Mouse (Mus musculus) cerebellum, adult 2 months (tissue): ENCODE results near the gene Fam43a.

ENCODE experiments used
- CTCF ChIP-seq: fragments of 200-500 bp; IDR thresholded peaks from 2 replicates; pipeline ENCODE4 v1.5.1; 2011; ENCODE audit warnings: low read depth, mild to moderate bottlenecking, control low read depth, low read length, moderate library complexity, borderline replicate concordance; ENCODE audit not compliant: insufficient read depth
- POLR2A ChIP-seq: fragments of 200-500 bp; IDR thresholded peaks from 2 replicates; pipeline ENCODE4 v1.6.1; 2011; ENCODE audit warnings: low read length, control low read depth, borderline replicate concordance; ENCODE audit not compliant: insufficient read depth

DNA sequence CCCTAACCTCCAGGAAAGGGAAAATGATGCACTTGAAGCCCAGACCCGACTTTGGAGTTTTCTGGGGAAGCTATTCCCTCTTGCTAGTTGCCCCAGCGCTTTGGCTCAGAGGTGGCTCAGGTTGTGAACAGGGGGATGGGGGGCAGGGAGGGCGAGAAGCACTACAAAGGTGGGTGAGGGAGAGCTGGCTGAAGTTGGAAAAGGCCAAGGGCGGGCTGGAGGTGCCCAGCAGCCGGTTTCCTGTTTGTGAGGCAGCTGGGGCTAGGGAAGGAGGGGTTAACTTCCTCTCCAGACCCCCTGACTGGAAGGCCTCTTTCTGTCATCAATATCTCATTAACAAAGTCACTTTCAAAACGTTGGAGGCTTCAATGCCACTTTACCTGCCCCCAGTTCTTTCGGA is 2.4 kb downstream of the Fam43a start:
- TF ChIP-seq POLR2A (no peak), CTCF (no peak)
